Mouse (Mus musculus) spleen, postnatal 36 days (tissue): ENCODE measurements around the gene Mup20.
"Not testable (repeated sequence)": the region's sequence is repeated elsewhere in the genome, so short reads cannot be mapped to it uniquely, and the experiment has no call there.

Experiments
- DNase-seq, 2 experiments: peaks; one replicate each; pipeline ENCODE4 v3.0.0; 2022; ENCODE audit warnings: low spot score in 2 of 2, mixed read lengths in 1 of 2

The Mup20 gene

DNA sequence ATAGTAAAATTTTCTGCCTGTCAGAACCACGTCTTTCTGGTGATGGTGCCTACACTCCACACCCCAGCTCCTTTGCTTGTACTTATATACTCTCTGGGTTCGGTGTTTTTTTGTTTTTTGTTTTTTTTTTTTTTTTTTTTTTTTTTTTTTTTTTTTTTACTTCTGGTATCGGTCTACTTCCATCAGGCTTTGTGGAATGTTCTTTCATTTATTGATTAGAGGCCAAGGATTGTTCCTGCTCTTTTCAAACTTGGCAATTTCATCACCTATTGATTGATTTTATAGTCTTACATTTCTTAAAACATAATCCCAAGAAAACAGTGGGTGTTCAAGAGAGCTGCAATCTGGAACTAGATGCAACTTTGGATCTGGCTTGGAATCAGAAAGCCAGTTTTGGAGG, at the start of gene Mup20:
Gene Mup20, minus strand, starts transcription at position 101 of the 400 bp plus-strand sequence.
- DNase-seq, result not testable (repeated sequence)

DNA sequence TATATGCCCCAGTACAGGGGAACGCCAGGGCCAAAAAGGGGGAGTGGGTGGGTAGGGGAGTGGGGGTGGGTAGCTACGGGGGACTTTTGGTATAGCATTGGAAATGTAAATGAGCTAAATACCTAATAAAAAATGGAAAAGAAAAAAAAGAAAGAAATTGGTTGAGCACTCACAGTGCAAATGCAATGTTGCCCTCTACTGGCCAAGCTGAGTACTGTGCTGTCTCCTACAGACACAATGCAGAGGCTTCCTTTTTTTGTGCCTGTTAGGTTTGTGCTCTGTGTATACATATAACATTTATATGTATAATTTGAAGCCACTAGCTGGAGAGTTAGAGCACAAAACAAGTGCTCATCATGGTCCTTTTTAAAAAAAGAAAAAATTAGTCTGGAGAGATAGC, 49.4 kb upstream of the Mup20 start:
- not testable (repeated sequence) for DNase-seq

DNA sequence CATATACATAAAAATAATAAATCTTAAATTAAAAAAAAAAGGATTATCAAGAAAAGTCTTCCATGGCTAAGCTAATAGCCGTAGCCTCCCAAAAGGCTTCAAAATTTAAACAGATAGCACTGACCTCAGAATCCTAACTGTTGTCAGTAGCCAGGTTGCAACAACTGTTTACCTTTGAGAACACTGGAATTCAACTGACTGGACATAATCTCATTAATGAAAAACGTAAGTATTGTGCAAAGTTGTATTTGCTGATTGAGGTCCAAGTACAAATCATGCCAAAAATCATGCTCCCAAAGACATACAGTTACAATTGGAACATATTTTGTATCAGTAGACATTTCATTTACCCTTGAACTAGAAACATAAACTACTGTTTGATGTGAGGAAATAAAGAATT, 34.0 kb upstream of the Mup20 start:
- DNase-seq, result no peak

DNA sequence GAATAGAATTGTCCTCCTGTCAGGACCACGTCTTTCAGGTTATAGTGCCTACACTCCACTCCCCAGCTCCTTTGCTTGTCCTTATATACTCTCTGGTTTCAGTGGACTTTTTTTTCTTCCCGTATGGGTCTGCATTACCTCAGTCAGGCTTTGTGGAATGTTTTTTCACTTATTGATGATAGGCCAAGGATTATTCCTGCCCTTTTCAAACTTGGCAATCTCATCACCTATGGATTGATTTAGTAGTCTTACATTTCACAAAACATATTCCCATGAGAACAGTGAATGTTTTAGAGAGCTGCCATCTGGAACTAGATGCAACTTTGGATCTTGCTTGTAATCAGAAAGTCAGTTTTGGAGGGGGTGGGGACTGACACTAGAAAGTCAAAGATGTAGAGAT, 33.3 kb upstream of the Mup20 start, which contains the start of gene Mup3:
Gene Mup3, minus strand, starts transcription at position 102 of the 400 bp plus-strand sequence.
- no peak for DNase-seq

DNA sequence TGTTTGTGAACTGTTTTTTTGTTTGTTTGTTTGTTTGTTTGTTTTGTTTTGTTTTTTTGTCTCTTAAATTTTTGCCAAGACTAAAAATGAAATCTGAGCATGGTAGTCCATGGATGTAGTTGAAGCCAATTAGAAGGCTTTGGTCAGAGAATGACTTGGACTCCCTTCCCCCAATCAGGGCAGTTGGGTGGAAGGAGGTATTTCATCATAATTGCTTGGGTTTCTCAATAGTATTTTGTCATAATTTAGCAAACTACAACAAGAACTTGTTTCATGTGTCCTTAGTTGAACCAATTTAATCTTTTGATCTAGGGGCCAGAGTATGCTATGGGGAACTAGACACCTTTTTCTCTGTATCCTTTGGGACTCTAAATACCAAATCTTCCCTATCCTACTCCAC, 28.8 kb upstream of the Mup20 start:
- DNase-seq, result no peak

DNA sequence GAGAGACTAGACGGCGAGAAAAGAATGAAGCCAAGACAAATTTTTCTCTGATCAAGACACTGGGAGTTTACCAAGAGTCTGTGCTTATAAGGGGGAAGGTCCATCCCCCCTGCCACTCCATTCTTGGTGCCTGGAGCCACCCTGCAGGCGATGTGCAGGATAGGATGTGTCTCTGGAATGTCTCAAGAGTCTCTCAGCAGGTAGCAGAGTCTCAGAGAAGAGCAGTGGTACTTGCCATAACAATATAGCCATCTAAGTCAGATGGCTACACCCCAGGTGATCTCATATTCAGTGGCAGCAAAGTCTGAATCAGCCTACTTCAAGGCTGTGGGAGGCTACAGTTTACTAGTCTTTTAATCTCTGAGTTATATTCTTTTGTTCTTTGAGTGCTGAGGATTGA, 21.2 kb upstream of the Mup20 start:
- DNase-seq, result no peak

DNA sequence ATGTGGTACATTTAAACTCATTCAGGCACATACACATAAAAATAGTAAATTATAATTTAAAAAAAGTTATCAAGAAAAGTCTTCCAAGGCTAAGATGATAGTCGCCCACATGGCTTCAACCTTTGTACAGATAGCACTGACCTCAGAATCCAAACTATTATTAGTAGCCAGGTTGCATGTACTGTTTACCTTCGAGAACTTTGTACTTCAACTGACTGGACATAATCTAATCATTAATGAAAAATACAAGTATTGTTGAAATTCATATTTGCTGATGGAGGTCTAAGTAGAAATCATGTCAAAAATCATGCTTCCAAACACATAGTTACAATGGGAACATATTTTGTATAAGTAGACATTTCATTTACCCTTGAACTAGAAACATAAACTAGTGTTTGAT, 822 bp upstream of the Mup20 start:
- DNase-seq, result not testable (repeated sequence)

DNA sequence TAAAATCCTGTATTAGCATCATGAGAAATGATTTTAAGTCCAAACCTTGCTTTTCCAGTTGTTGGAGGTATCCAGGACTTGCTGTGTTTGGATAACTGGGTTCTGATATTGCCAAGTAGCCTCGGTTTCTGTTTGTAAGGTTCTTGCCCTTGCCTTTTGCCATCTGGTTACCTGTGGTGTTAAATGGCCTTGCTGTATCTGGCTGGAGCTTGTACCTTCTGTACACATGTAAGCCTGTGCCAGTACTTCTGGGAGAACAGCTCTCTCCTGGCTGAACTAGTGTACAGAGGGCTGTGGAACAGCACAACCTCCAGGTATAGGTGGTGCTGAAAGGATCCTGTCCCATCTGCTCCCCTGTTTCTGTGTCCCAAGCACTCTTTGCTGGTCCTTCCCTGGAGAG, 27.7 kb downstream of the Mup20 start:
- DNase-seq, result no peak

DNA sequence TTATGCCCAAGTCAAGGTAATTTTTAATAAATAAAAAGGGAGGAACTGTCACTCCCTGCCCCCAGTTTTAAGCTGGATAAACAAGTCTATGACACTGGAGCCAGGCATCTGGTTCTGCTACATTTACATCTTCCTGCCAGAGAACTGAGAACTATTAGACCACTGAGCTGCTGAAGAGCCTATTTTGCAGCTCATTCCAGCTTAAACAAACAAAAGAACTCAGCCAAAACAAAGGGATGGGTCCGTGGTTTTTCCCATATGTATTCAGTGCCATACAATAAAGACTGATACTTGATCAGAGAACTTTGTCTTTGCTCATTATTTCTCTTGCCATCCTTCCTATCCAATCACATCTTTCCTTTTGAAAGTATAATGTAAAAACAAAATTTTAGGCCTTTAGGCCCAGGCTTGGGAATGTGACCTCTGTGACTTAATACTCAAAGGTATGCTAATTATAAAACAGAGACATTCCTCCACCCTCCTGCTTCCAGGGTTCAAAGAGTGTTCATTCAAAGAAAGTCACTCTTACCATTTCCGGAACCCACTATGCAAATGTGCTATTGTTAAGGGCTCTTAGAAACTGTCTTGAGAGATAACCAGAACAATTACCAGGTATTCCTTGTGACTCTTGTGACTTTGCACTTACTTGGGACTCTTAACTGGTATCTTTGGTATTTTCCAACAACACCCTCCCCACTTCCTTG, 29.6 kb downstream of the Mup20 start:
- no peak for DNase-seq

DNA sequence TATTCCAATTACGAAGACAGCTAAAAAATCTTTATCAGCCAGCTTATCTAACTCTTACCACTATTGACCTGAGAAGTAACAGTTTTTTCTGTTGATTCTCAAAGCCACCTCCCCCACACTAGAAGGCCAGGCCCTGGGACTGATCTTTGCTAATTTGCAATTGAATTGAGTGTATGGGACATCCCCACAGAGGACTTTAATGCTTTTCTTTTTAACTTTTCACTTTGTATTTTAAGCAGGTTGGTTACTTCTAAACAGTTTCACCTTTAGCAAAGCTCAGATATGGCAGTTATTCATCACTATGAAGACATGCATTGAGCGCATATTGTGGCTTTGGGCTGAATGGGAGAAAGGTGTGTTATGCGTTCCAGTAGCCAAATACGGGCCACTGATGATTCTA, 30.3 kb downstream of the Mup20 start:
- DNase-seq, result no peak

DNA sequence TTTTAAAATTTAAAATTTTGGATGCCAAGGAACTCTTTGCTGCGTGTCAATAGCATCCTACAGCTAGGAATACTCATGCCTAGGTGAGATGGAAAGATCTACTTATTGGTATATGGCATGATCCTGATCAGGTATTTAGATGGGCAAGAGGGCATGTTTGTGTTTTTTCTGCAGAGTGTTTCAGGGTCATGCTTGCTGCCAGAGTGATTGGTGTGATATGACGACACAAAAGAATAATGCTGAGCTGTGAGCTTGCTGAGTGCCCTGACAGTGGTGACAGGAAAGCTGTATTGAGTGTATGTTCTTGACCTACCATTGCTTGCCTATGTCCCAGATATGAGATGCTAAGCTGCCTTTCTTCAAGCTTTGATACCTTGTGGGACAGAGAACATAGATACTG, 30.8 kb downstream of the Mup20 start:
- DNase-seq, result no peak

DNA sequence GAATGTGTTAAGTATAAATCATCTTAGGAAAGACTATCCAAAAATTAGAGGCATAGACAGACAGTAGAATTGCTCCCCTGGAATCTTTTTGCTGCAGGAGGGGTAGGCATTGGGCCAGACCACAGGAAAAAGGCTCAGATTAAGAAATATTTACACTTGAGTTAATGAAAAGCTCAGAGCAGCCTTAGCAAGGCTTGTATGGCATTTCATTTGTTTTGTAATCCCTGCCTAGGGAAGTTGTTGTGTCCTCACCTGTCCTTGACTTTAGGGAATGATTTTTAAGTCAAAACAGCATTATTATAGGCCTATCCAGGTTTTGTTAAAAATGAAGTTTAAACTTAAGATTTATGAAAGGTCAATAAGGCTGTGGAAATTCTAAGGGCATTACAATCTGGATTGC, 33.4 kb downstream of the Mup20 start:
- DNase-seq, result not testable (repeated sequence)
